Mouse (Mus musculus): Measurements from ENCODE around the gene Ppp1r9b.

GRCm38 (mm10) chr11:95001584-95002347, 10.9 kb downstream of the Ppp1r9b start:
- TF ChIP-seq POLR2A (IDR thresholded peaks at IDR 0.05; ENCODE audit: insufficient read length, low read depth) (no peak), TCF12 (IDR thresholded peaks at IDR 0.05; ENCODE audit: insufficient read depth, poor library complexity, severe bottlenecking) (no peak), MYOD1 (IDR thresholded peaks at IDR 0.05; ENCODE audit: control insufficient read depth in 1 of 3, insufficient read length in 2 of 3, low read depth in 2 of 3) (no peak), REST (IDR thresholded peaks at IDR 0.05; ENCODE audit: insufficient read depth, insufficient read length) (no peak), POLR2AphosphoS2 (IDR thresholded peaks at IDR 0.05; ENCODE audit: insufficient read length, low read depth) (no peak), CEBPB (IDR thresholded peaks at IDR 0.05; ENCODE audit: insufficient read depth, poor library complexity, severe bottlenecking) (no peak), MYOG (IDR thresholded peaks at IDR 0.05; ENCODE audit: control insufficient read depth in 1 of 3, insufficient read depth in 1 of 3, insufficient read length in 2 of 3, low read depth in 2 of 3) (no peak), E2F4 (IDR thresholded peaks at IDR 0.05; ENCODE audit: insufficient read depth) (no peak), TCF3 (IDR thresholded peaks at IDR 0.05; ENCODE audit: insufficient read length, low read depth) (no peak), USF1 (IDR thresholded peaks at IDR 0.05; ENCODE audit: low read depth) (no peak), MAX (IDR thresholded peaks at IDR 0.05; ENCODE audit: low read depth) (no peak), SRF (IDR thresholded peaks at IDR 0.05; ENCODE audit: control insufficient read depth, insufficient read length, low read depth) (no peak)
